Mouse (Mus musculus): ENCODE results near the gene Shc4. TPM values are rescaled to one million over a fixed set of nuclear protein-coding genes. Genes with fewer than 3 reads are reported as not detected.

Gene Shc4
- 1 to 10 TPM; 4.1 to 4.2 TPM for total RNA-seq (2021)
- long read RNA-seq, full-length matches to known transcripts, result 2 of 7 reads
- long read RNA-seq, partial matches to known transcripts, result 0 of 7 reads
- long read RNA-seq, other reads (novel, unspliced or antisense), result 5 of 7 reads

GRCm38 (mm10) chr2:125724086-125724430, at the start of gene Shc4:
Shc4 (minus strand) TSS chr2:125724148.
- peak in 1 of 2 experiments; percentile 26 for DNase-seq (ENCODE audit: low spot score in 2 of 2)

GRCm38 (mm10) chr2:125765029-125765428, 41.1 kb upstream of the Shc4 start:
- DNase-seq (ENCODE audit: low spot score in 2 of 2), result no peak

DNA sequence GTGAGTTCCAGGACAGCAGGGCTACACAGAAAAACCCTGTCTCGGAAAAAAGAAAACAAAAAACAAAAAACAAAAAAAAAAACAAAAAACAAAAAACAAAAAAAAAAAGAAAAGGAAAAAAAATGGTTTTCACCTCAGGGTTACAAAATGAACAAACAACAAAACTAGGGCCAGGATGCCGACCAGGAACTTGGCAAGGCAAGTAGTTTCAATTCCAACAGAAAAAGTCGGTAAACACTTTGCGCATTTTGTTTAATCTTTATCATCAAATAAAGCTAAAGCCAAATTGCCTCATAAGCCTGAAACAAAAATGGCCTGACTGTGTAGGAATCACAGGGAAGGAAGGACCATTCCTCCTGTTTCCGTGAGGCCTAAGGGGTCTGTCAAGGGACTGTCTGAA, 40.6 kb upstream of the Shc4 start:
- no peak for DNase-seq (ENCODE audit: low spot score in 2 of 2)

- DNase-seq (ENCODE audit: low spot score in 2 of 2), result peak in 1 of 2 experiments; percentile 49
Measured at GRCm38 (mm10) chr2:125749330-125749729, 25.4 kb upstream of the Shc4 start.

DNA sequence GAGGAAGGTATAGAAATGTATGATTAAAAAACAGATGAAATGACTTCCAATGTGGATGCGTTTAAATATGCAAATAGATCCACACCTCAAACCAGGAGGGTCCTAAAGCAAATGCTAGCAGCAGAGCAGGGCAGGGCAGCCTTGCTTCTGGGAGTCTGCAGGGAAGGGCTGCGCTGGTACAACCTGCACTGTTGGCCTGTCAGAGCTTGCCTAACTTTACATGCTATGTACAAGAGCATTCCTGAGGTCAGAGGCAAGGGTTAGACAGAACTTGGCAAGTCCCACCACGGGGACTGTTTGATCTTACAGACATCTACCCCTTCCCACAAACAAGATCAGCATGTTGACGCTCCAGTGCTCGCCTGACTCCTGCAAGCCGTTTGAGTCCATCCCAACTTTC, 15.4 kb upstream of the Shc4 start:
- DNase-seq (ENCODE audit: low spot score in 2 of 2), result no peak

GRCm38 (mm10) chr2:125738718-125739117, 14.8 kb upstream of the Shc4 start:
- no peak for DNase-seq (ENCODE audit: low spot score in 2 of 2)

DNA sequence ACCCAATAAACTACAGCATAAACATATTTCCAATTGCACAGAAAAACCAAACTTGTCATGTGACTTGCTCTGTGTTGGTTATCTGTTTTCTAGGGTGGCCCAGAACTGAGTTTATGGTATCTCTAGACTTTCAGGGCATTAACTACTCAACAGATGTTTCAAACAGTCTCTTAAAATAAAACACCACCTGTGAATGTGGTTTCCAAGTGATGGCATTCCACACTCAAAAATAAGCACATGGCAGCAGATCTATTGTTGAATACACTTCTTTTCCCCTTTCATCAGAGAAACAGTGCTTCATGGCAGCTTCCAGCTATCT, 12.0 kb upstream of the Shc4 start:
- no peak for DNase-seq (ENCODE audit: low spot score in 2 of 2)

DNA sequence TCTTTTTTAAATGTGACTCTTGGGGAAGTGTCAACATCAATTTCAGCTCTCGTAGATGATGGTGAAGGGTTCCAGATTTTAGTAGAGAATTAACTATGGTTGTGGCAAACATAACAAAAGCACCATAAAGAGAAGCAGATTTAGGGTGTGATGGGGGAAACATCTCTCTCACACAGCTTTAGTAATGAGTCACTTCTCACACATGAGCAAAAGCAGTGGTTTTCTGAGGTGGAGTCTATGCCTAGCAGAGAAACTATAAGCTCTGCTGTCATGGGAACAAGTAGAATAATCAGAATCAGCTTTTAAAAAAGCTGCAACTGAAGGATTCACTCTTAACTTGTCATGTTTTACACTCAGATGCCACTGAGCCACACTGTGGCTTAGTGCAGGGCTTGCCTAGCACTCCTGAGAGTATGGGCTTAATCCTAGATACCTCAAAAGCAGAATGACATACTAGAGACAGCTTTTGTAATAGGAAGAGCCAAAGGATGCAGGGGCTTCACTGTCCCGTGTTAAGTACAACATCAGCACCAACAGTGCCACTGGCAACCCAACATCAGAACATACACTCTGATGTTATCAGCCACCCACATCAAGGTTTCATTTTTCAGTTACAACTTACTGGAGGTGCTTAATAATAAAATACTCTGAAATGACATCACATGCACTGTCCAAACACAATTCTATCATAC, 11.5 kb upstream of the Shc4 start:
- no peak for DNase-seq (ENCODE audit: low spot score in 2 of 2)

- no peak for DNase-seq (ENCODE audit: low spot score in 2 of 2)
Measured at GRCm38 (mm10) chr2:125734741-125735140, 10.8 kb upstream of the Shc4 start.

- DNase-seq (ENCODE audit: low spot score in 2 of 2), result peak; percentile 86 to 94
Measured at GRCm38 (mm10) chr2:125731763-125732560, 8.0 kb upstream of the Shc4 start.

DNA sequence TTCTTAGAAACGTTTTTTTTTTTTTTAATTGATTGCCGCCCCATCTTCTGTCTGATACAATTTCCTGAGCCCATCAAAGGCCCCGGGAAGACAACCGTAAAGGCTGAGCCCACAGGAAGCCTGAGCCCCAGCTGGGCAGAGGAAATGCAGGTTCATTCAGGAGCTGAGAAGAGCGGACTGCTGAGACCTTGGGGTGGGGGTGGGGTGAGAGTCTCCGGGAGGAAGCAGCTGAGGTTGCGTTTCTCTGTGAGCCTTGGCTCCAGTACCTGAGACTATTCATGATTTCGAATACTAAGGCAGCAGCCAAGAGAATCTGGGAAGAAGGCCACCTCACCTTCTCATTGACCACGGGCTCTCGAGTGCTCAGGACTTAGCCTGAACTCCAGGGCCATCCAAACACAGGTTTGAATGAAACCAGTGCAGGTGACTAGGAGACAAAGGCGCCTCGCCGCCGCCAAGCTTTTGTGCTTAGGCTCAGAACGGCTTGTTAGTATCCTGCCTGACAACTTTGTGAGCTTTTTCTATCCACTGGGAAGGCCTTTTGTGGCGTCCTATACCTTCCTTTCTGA, 682 bp upstream of the Shc4 start:
- DNase-seq (ENCODE audit: low spot score in 2 of 2), result no peak

- DNase-seq (ENCODE audit: low spot score in 2 of 2), result peak in 1 of 2 experiments; percentile 47
Measured at GRCm38 (mm10) chr2:125723408-125724085, 401 bp downstream of the Shc4 start.

DNA sequence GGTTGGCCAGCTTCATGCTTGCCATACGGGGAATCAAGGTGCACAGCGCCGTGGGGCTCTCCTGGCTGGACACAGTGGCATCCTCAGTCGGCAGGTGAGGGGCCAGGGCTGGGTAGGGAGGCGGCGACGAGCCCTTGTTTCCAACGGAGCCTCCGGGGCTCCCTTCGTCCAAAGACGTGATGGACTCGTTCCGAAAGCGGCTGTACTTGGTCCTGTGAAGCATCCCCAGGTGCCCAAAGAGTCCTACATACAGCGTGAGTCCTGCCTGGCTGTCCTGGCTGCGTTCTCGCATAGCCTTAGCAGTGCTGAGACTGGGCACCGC, 901 bp downstream of the Shc4 start:
- no peak for DNase-seq (ENCODE audit: low spot score in 2 of 2)

DNA sequence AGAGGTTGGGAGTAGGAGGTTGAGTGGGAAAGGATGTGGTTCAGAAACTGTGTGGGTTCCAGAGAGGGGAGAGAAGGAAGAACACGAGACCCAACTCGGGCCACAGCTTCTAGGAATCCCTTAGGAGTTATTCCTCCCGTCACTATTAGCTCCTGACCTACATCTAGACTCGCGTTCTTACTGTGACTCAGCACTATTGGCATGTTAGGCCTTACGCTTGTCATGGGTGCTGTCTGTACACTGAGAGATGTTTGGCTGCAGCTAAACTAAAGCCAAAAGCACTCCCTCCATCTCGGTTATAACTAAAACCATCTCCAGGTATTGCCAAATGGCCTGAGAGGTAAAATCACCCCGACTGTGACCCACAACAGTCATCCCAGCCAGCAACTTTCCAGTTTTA, 7.3 kb downstream of the Shc4 start:
- DNase-seq (ENCODE audit: low spot score in 2 of 2), result no peak

DNA sequence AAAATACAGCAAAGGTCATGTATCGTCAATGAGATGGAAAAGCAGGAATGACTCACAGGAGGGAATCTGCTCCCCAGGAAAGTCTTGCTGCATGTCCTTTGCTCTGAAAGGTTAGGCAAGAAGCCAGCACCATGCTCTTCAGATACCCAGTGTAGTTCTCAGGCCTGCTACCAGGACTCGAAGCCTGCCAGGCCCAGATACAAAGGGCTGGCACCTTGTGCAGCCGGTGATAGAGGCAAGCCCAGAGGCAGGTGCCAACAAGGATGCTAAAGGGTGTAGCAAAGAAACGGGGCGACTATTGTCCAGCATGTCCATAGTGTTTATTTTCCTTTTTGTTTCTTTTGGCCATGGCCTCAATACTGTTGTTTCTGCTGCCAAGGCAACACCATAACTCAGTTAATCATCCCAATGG, 17.4 kb downstream of the Shc4 start:
- DNase-seq (ENCODE audit: low spot score in 2 of 2), result no peak

- no peak for DNase-seq (ENCODE audit: low spot score in 2 of 2)
Measured at GRCm38 (mm10) chr2:125704907-125705631, 18.9 kb downstream of the Shc4 start.

DNA sequence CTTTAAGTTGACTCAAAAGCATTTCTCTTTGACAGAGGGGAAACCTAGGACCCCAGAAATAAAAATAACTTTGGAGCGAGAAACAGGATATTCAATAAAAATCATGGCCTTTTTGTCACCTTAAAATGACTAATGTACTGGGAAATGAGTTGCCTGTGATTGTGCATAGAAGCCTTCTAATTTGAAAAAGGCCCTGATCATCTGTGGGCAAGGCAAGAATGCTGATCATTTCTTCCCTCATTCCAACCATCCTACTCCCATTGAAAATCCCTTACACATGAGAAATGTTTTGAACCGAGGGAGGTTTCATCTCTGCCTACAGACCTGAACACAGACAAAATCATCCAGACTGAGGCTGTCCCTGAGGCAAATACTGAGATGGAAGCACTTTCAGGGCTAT, 21.1 kb downstream of the Shc4 start:
- no peak for DNase-seq (ENCODE audit: low spot score in 2 of 2)

- no peak for DNase-seq (ENCODE audit: low spot score in 2 of 2)
Measured at GRCm38 (mm10) chr2:125701606-125702005, 22.3 kb downstream of the Shc4 start.

DNA sequence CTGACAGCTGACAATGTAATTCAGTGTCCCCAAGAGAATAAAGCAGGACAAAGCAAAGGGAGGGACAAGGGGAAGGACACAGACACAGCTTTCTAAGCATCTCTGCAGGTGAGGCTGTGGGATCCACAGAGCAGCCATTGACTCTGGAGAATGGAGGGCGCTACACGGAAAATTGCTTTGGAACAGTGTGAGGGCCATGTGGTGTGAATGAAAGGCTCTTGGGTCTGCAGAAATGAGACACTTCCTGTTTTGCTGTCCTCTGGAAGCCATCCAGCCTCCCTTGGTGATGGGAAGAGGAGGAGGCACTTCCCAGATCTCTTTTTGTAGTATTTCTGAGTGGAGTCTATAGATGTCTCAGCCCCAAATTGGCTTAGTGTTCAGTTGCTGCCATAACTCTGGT, 27.7 kb downstream of the Shc4 start:
- DNase-seq (ENCODE audit: low spot score in 2 of 2), result no peak

GRCm38 (mm10) chr2:125694798-125695197, 29.1 kb downstream of the Shc4 start:
- no peak for DNase-seq (ENCODE audit: low spot score in 2 of 2)

- peak in 1 of 2 experiments; percentile 32 for DNase-seq (ENCODE audit: low spot score in 2 of 2)
Measured at GRCm38 (mm10) chr2:125692010-125692409, 31.9 kb downstream of the Shc4 start.
